Mouse (Mus musculus) MEL (cell line): ENCODE measurements around the gene Stat5a. TPM values are rescaled to one million over a fixed set of nuclear protein-coding genes. Genes with fewer than 3 reads are reported as not detected.

Source experiments
- DNase-seq: peaks from one replicate; pipeline ENCODE4 v3.0.0; 2011; ENCODE audit warnings: low read depth, low spot score
- H3K27ac ChIP-seq: 2 replicates; pipeline ENCODE4 v1.5.1; 2012; ENCODE audit warnings: low read depth, mild to moderate bottlenecking, control low read depth, low read length, moderate library complexity; ENCODE audit not compliant: control insufficient read depth
- H3K27me3 ChIP-seq, 2 experiments: fragments of 150-350 bp in 1 of 2; sonication (generic) in 1 of 2; 2 replicates each; pipeline ENCODE4 v1.6.1; 2012; ENCODE audit warnings: low read length in 2 of 2, mild to moderate bottlenecking in 2 of 2, improper control_type of control experiment in 1 of 2, moderate library complexity in 1 of 2; ENCODE audit not compliant: insufficient read depth in 2 of 2, control insufficient read depth in 1 of 2
- H3K36me3 ChIP-seq, 2 experiments: 2 replicates each; pipeline ENCODE4 v1.6.1; 2012 to 2014; ENCODE audit warnings: low read length in 2 of 2, improper control_type of control experiment in 1 of 2, inconsistent platforms in 1 of 2, mild to moderate bottlenecking in 1 of 2; ENCODE audit not compliant: insufficient read depth in 2 of 2, control insufficient read depth in 1 of 2
- H3K4me1 ChIP-seq, 2 experiments: fragments of 150-350 bp in 1 of 2; sonication (generic) in 1 of 2; 2 replicates each; pipeline ENCODE4 v1.6.1; 2012; ENCODE audit warnings: low read length in 2 of 2, improper control_type of control experiment in 1 of 2, mild to moderate bottlenecking in 1 of 2; ENCODE audit not compliant: insufficient read depth in 2 of 2, control insufficient read depth in 1 of 2
- H3K4me3 ChIP-seq, 2 experiments: fragments of 150-350 bp in 1 of 2; sonication (generic) in 1 of 2; 2 replicates each; pipeline ENCODE4 v1.5.1; 2012; ENCODE audit warnings: low read depth in 2 of 2, low read length in 2 of 2, mild to moderate bottlenecking in 2 of 2, moderate library complexity in 2 of 2, control low read depth in 1 of 2, improper control_type of control experiment in 1 of 2; ENCODE audit not compliant: control insufficient read depth in 1 of 2, insufficient read depth in 1 of 2
- H3K79me2 ChIP-seq: 2 replicates; pipeline ENCODE4 v1.6.1; 2012; ENCODE audit warnings: mild to moderate bottlenecking, low read length, moderate library complexity; ENCODE audit not compliant: control insufficient read depth, poor library complexity, insufficient read depth
- H3K9ac ChIP-seq: 2 replicates; pipeline ENCODE4 v1.6.1; 2012; ENCODE audit warnings: low read depth, mild to moderate bottlenecking, control low read depth, low read length, moderate library complexity; ENCODE audit not compliant: control insufficient read depth, poor library complexity, severe bottlenecking
- H3K9me3 ChIP-seq: fragments of 150-350 bp; sonication (generic); replicated peaks from 2 replicates; pipeline ENCODE4 v1.6.1; 2012; ENCODE audit warnings: mild to moderate bottlenecking, low read length, improper control_type of control experiment, moderate library complexity; ENCODE audit not compliant: insufficient read depth
- BHLHE40 ChIP-seq: IDR thresholded peaks from 2 replicates; pipeline ENCODE4 v1.6.1; 2012; ENCODE audit warnings: low read depth, mild to moderate bottlenecking, inconsistent platforms, low read length, improper control_type of control experiment, borderline replicate concordance
- EP300 ChIP-seq, 2 experiments: IDR thresholded peaks; 2 replicates each; pipeline ENCODE4 v1.6.1; 2011; ENCODE audit warnings: improper control_type of control experiment in 2 of 2, low read length in 2 of 2, low read depth in 1 of 2, mild to moderate bottlenecking in 1 of 2
- ETS1 ChIP-seq: IDR thresholded peaks from 2 replicates; pipeline ENCODE4 v1.6.1; 2012; ENCODE audit warnings: low read depth, mild to moderate bottlenecking, inconsistent platforms, low read length, improper control_type of control experiment, moderate library complexity
- GATA1 ChIP-seq: IDR thresholded peaks from 2 replicates; pipeline ENCODE4 v1.6.1; 2011; ENCODE audit warnings: low read depth, low read length, improper control_type of control experiment
- JUND ChIP-seq: IDR thresholded peaks from 2 replicates; pipeline ENCODE4 v1.6.1; 2011; ENCODE audit warnings: low read depth, mild to moderate bottlenecking, improper control_type of control experiment, low read length
- MAX ChIP-seq: IDR thresholded peaks from 2 replicates; pipeline ENCODE4 v1.6.1; 2011; ENCODE audit warnings: low read length, improper control_type of control experiment
- MXI1 ChIP-seq: IDR thresholded peaks from 2 replicates; pipeline ENCODE4 v1.6.1; 2011; ENCODE audit warnings: mild to moderate bottlenecking, low read depth, low read length, improper control_type of control experiment
- MYC ChIP-seq: IDR thresholded peaks from 2 replicates; pipeline ENCODE4 v1.6.1; 2011; ENCODE audit warnings: low read depth, mild to moderate bottlenecking, low read length, improper control_type of control experiment, moderate library complexity
- NELFE ChIP-seq: IDR thresholded peaks from 2 replicates; pipeline ENCODE4 v1.6.1; 2011; ENCODE audit warnings: low read depth, low read length, improper control_type of control experiment
- POLR2A ChIP-seq, 2 experiments: IDR thresholded peaks; 2 replicates each; pipeline ENCODE4 v1.6.1; 2011 to 2012; ENCODE audit warnings: low read length in 2 of 2, mild to moderate bottlenecking in 2 of 2, control low read depth in 1 of 2, improper control_type of control experiment in 1 of 2, low read depth in 1 of 2, moderate library complexity in 1 of 2; ENCODE audit not compliant: control insufficient read depth in 1 of 2, insufficient read depth in 1 of 2, poor library complexity in 1 of 2
- POLR2AphosphoS2 ChIP-seq: IDR thresholded peaks from 2 replicates; pipeline ENCODE4 v1.6.1; 2011; ENCODE audit warnings: low read length, improper control_type of control experiment
- SIN3A ChIP-seq: IDR thresholded peaks from 2 replicates; pipeline ENCODE4 v1.6.1; 2012; ENCODE audit warnings: low read length, improper control_type of control experiment, inconsistent platforms
- TAL1 ChIP-seq: IDR thresholded peaks from 2 replicates; pipeline ENCODE4 v1.6.1; 2012; ENCODE audit warnings: mild to moderate bottlenecking, inconsistent platforms, low read length, moderate library complexity, mixed read lengths
- TBP ChIP-seq: IDR thresholded peaks from 2 replicates; pipeline ENCODE4 v1.8.0; 2011; ENCODE audit warnings: low read depth, low read length, improper control_type of control experiment
- TCF12 ChIP-seq: IDR thresholded peaks from 2 replicates; pipeline ENCODE4 v1.6.1; 2014; ENCODE audit warnings: low read depth, mild to moderate bottlenecking, inconsistent platforms, low read length, improper control_type of control experiment, moderate library complexity
- UBTF ChIP-seq: IDR thresholded peaks from 2 replicates; pipeline ENCODE4 v1.6.1; 2012; ENCODE audit warnings: low read depth, mild to moderate bottlenecking, inconsistent platforms, low read length, improper control_type of control experiment, moderate library complexity, borderline replicate concordance; ENCODE audit not compliant: insufficient read depth
- USF1 ChIP-seq: IDR thresholded peaks from 2 replicates; pipeline ENCODE4 v1.6.1; 2014; ENCODE audit warnings: low read depth, mild to moderate bottlenecking, inconsistent platforms, low read length, improper control_type of control experiment, moderate library complexity
- USF2 ChIP-seq, 2 experiments: IDR thresholded peaks; 2 replicates each; pipeline ENCODE4 v1.6.1; 2011 to 2012; ENCODE audit warnings: improper control_type of control experiment in 2 of 2, low read length in 2 of 2, borderline replicate concordance in 1 of 2, inconsistent platforms in 1 of 2, low read depth in 1 of 2, mild to moderate bottlenecking in 1 of 2; ENCODE audit not compliant: insufficient read depth in 1 of 2
- ZKSCAN1 ChIP-seq: IDR thresholded peaks from 2 replicates; pipeline ENCODE4 v1.6.1; 2012; ENCODE audit warnings: low read depth, mild to moderate bottlenecking, inconsistent platforms, low read length, improper control_type of control experiment, moderate library complexity
- ZNF384 ChIP-seq: IDR thresholded peaks from 2 replicates; pipeline ENCODE4 v1.6.1; 2012; ENCODE audit warnings: low read depth, mild to moderate bottlenecking, inconsistent platforms, low read length, improper control_type of control experiment
- polyA plus RNA-seq, 2 experiments: library from polyadenylated mRNA; stranded (reverse) in 1 of 2; unstranded in 1 of 2; fragments of >175 nt in 1 of 2; fragments of >200 nt in 1 of 2; gene quantifications; 2 replicates each; pipeline versions ENCODE4 v1.2.1 to v1.2.4; 2012; ENCODE audit warnings: low replicate concordance in 2 of 2, low read depth in 1 of 2; ENCODE audit not compliant: insufficient read length in 2 of 2, insufficient read depth in 1 of 2, missing spikeins in 1 of 2
- total RNA-seq: library from RNA; depleted of rRNA; stranded (reverse); fragments of 300-350 nt; gene quantifications from 2 replicates; pipeline ENCODE4 v1.2.3, GENCODE M21; 2012

Gene Stat5a
- total and polyA plus RNA-seq, 3 experiments = 54.2 to 86.8 TPM; not detected in 1

GRCm38 (mm10) chr11:100823543-100824313, 35.4 kb upstream of the Stat5a start:
- Histone ChIP-seq H3K79me2 (peaks cover 16% of the 10 kb centered on the region; the same call in 1 of the 2 replicates), H3K4me3 (peak overlapping the region in 1 of 2 experiments; percentile 0; a peak in 1 of 4 replicates), H3K9me3 (no peaks in the 10 kb centered on the region), H3K36me3 (peaks cover 0 to 70% of the 10 kb centered on the region in 2 experiments; a peak in 2 of 4 replicates), H3K27ac (peak overlapping the region; percentile 46), H3K27me3 (no peaks in the 10 kb centered on the region), H3K4me1 (peaks cover 52 to 69% of the 10 kb centered on the region in 2 experiments), H3K9ac (peak overlapping the region; percentile 21; the same call in 1 of the 2 replicates)
- no peak for TF ChIP-seq ZKSCAN1
- peak; percentile 61; a peak in 3 of 4 replicates for TF ChIP-seq EP300 (IDR thresholded peaks at IDR 0.05; ENCODE audit: low read depth in 1 of 2, low read length in 2 of 2)
- no peak for TF ChIP-seq JUND
- peak; percentile 98 for TF ChIP-seq MAX
- no peak for TF ChIP-seq NELFE
- peak; percentile 23; the same call in 1 of the 2 replicates for TF ChIP-seq TAL1
- peak; percentile 98 for TF ChIP-seq TBP
- TF ChIP-seq BHLHE40 = peak; percentile 82; the same call in 1 of the 2 replicates
- TF ChIP-seq MXI1 = peak; percentile 98
- peak in 1 of 2 experiments; percentile 42; a peak in 1 of 4 replicates for TF ChIP-seq POLR2A (IDR thresholded peaks at IDR 0.05; ENCODE audit: control insufficient read depth in 1 of 2, insufficient read depth in 1 of 2, low read depth in 1 of 2, low read length in 2 of 2, poor library complexity in 1 of 2)
- no peak for TF ChIP-seq ZNF384
- TF ChIP-seq USF1 = peak; percentile 95
- peak; percentile 95 for TF ChIP-seq MYC
- TF ChIP-seq GATA1 = peak; percentile 71
- peak; percentile 56 for TF ChIP-seq ETS1
- TF ChIP-seq TCF12 = peak; percentile 56; the same call in 1 of the 2 replicates
- TF ChIP-seq USF2 (IDR thresholded peaks at IDR 0.05; ENCODE audit: borderline replicate concordance in 1 of 2, insufficient read depth in 1 of 2, low read depth in 1 of 2, low read length in 2 of 2) = peak; percentile 57 to 72
- TF ChIP-seq SIN3A = peak; percentile 87
- TF ChIP-seq UBTF = no peak
- TF ChIP-seq POLR2AphosphoS2 = no peak
- peak; percentile 89 for DNase-seq
